Mouse (Mus musculus) lung, postnatal 25 days (tissue): ENCODE data around the gene Pccb.

Source experiments
- DNase-seq: peaks from one replicate; pipeline ENCODE4 v3.0.0; 2022; ENCODE audit warnings: low spot score

Pccb gene

GRCm38 (mm10) chr9:101045710-101046338, 11.1 kb upstream of the Pccb start:
- no peak for DNase-seq

- DNase-seq = no peak
These were observed 7.6 kb upstream of the Pccb start for GRCm38 (mm10) chr9:101042249-101042648.

- no peak for DNase-seq
These were observed 6.8 kb upstream of the Pccb start for GRCm38 (mm10) chr9:101041508-101041907.

GRCm38 (mm10) chr9:101038634-101039033, 3.9 kb upstream of the Pccb start:
- no peak for DNase-seq

GRCm38 (mm10) chr9:101037396-101037795, 2.7 kb upstream of the Pccb start:
- DNase-seq = peak; percentile 14

- DNase-seq = no peak
These were observed 2.2 kb upstream of the Pccb start for GRCm38 (mm10) chr9:101036876-101037275.

GRCm38 (mm10) chr9:101035836-101036596, 1.3 kb upstream of the Pccb start:
- no peak for DNase-seq

- DNase-seq = no peak
These were observed 794 bp downstream of the Pccb start for GRCm38 (mm10) chr9:101033761-101034447.

- DNase-seq = no peak
These were observed 15.9 kb downstream of the Pccb start for GRCm38 (mm10) chr9:101018768-101019167.

GRCm38 (mm10) chr9:101017734-101018516, 16.8 kb downstream of the Pccb start:
- DNase-seq = no peak

GRCm38 (mm10) chr9:101015324-101015723, 19.4 kb downstream of the Pccb start:
- no peak for DNase-seq

GRCm38 (mm10) chr9:101012433-101012832, 22.3 kb downstream of the Pccb start:
- DNase-seq = no peak

- peak; percentile 15 for DNase-seq
These were observed 28.8 kb downstream of the Pccb start for GRCm38 (mm10) chr9:101005866-101006265.

- DNase-seq = no peak
These were observed 31.4 kb downstream of the Pccb start for GRCm38 (mm10) chr9:101003302-101003701.

GRCm38 (mm10) chr9:101002841-101003240, 31.9 kb downstream of the Pccb start:
- no peak for DNase-seq

GRCm38 (mm10) chr9:101002053-101002452, 32.6 kb downstream of the Pccb start:
- no peak for DNase-seq

GRCm38 (mm10) chr9:100997138-100997537, 37.6 kb downstream of the Pccb start:
- DNase-seq = no peak

GRCm38 (mm10) chr9:100993937-100994336, 40.8 kb downstream of the Pccb start:
- DNase-seq = no peak

GRCm38 (mm10) chr9:100992191-100992590, 42.5 kb downstream of the Pccb start:
- DNase-seq = no peak

GRCm38 (mm10) chr9:100991321-100991720, 43.4 kb downstream of the Pccb start:
- no peak for DNase-seq

- DNase-seq = no peak
These were observed 44.1 kb downstream of the Pccb start for GRCm38 (mm10) chr9:100990609-100991008.

GRCm38 (mm10) chr9:100987850-100988249, 46.8 kb downstream of the Pccb start:
- no peak for DNase-seq
